Mouse (Mus musculus) heart, embryonic 15.5 days (tissue): ENCODE results near the gene Kif4. TPM values are rescaled to one million over a fixed set of nuclear protein-coding genes. Genes with fewer than 3 reads are reported as not detected.

ENCODE experiments used
- ATAC-seq: fragments of 200-750 bp; cut with Nextera tagmentation; replicated peaks from 2 replicates; pipeline ENCODE4 v1.8.0; 2017; ENCODE audit warnings: low read depth, moderate TSS enrichment; ENCODE audit not compliant: insufficient number of reproducible peaks, insufficient read depth, low FRiP score
- H3K27ac ChIP-seq: fragments of 300-500 bp; sonication (generic); 2 replicates; pipeline ENCODE4 v1.5.1; 2015; ENCODE audit warnings: mild to moderate bottlenecking, inconsistent platforms
- H3K27me3 ChIP-seq: fragments of 300-500 bp; sonication (generic); 2 replicates; pipeline ENCODE4 v1.6.1; 2015; ENCODE audit warnings: inconsistent platforms
- H3K36me3 ChIP-seq: fragments of 300-500 bp; sonication (generic); 2 replicates; pipeline ENCODE4 v1.6.1; 2015; ENCODE audit warnings: mild to moderate bottlenecking, inconsistent platforms
- H3K4me1 ChIP-seq: fragments of 300-500 bp; sonication (generic); replicated peaks from 2 replicates; pipeline ENCODE4 v1.6.1; 2015; ENCODE audit warnings: inconsistent platforms
- H3K4me2 ChIP-seq: fragments of 300-500 bp; sonication (generic); 2 replicates; pipeline ENCODE4 v1.6.1; 2015; ENCODE audit warnings: inconsistent platforms, mild to moderate bottlenecking, moderate library complexity
- H3K4me3 ChIP-seq: fragments of 300-500 bp; sonication (generic); 2 replicates; pipeline ENCODE4 v1.5.1; 2015; ENCODE audit warnings: mild to moderate bottlenecking, inconsistent platforms
- H3K9ac ChIP-seq: fragments of 300-500 bp; sonication (generic); 2 replicates; pipeline ENCODE4 v1.6.1; 2015; ENCODE audit warnings: mild to moderate bottlenecking, inconsistent platforms
- H3K9me3 ChIP-seq: fragments of 300-500 bp; sonication (generic); replicated peaks from 2 replicates; pipeline ENCODE4 v1.6.1; 2016; ENCODE audit warnings: inconsistent platforms
- WGBS: fragments of 180-500 bp; shearing (Covaris S2); methylation state at CpG from one replicate; pipeline ENCODE4 v1.1.7; 2015; ENCODE audit warnings: mixed read lengths; 5-methylcytosine and 5-hydroxymethylcytosine counted together
- polyA plus RNA-seq: library from polyadenylated mRNA; unstranded; fragments of >200 nt; fragmentation: Nextera tagmentation; extraction: Ambion mirVana; gene quantifications from 2 replicates; pipeline ENCODE4 v1.2.1, GENCODE M21; 2015

Gene Kif4
- polyA plus RNA-seq, 1 experiment from 2014 or later, result 18.9 TPM

DNA sequence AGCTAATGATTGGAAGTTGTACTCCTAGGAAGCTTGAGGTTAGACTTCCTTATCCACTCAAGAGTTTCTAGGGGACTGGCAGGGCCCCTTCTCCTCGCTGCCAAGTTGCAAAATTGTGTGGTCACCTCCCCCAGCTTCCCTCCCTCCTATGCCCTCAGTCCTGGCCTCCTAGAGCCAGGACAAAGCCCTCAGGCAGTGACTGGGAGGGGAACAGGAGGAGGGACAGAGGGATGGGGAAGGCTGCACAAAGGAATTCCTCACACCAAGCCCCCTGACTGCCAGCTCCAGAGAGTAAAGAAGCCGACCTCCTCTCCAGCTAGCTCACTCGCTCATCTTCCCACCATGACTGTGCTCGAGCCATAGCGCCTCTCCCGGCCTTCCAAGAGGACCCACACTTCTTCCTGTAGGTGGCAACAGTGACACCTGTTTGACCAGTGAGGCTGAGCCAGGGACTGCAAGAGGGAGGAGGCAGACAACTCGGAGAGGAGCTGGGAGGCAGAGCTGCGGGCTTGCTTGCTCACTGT lies 104.2 kb downstream of the Kif4 start, which contains the start of gene Gdpd2:
Gdpd2 (plus strand) TSS at position 209 of the 524 bp plus-strand sequence.
- H3K9ac ChIP-seq, result no peak within 1 kb of the TSS; the same call in 1 of the 2 replicates

GRCm38 (mm10) chrX:100730266-100730665 lies 104.7 kb downstream of the Kif4 start:
- no peak for ATAC-seq
- H3K9me3 ChIP-seq, result no peaks in the 10 kb centered on the region
- H3K36me3 ChIP-seq, result no peaks in the 10 kb centered on the region; the same call in 1 of the 2 replicates
- 31% methylated on average over 8 of the region's 8 CpGs for WGBS
- H3K9ac ChIP-seq, result no peak overlapping the region; the same call in 1 of the 2 replicates
- peaks cover 14% of the 10 kb centered on the region for H3K4me1 ChIP-seq
- H3K27ac ChIP-seq, result no peak overlapping the region
- peak overlapping the region; percentile 53 for H3K4me2 ChIP-seq
- H3K27me3 ChIP-seq, result peaks cover 9% of the 10 kb centered on the region; the same call in 1 of the 2 replicates
- peak overlapping the region; percentile 19; the same call in 1 of the 2 replicates for H3K4me3 ChIP-seq

More for the DNA sequence above, 104.2 kb downstream of the Kif4 start, which contains the start of gene Gdpd2:
- Histone ChIP-seq H3K4me3 (peak within 1 kb of the TSS; percentile 19; the same call in 1 of the 2 replicates), H3K27me3 (peaks cover 9% of the 10 kb centered on the region; the same call in 1 of the 2 replicates), H3K4me2 (peak within 1 kb of the TSS; percentile 53), H3K27ac (no peak within 1 kb of the TSS), H3K36me3 (no peaks in the 10 kb centered on the region; the same call in 1 of the 2 replicates), H3K4me1 (peaks cover 14% of the 10 kb centered on the region), H3K9me3 (no peaks in the 10 kb centered on the region)
- WGBS, result 23% methylated on average over 8 of the region's 8 CpGs
- 0 out of 2 replicates have a peak, but pooled peaks have one; percentile 47 for ATAC-seq

DNA sequence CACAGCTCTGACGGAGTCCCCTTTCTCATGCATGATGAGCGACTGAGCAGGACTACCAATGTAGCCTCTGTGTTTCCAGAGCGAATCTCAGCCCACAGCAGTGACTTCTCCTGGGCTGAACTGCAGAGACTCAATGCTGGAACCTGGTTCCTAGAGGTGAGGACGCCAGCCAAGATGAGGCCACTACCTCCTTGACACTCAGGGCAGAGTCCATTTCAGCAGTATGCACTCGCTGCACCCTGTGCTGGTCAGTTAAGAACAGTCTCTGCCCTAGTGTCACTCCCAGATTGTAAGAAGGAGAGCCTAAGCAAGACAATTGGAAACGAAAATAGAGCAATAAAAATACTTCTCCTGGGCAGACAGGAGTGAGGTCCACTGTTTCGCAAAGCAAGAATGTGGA lies 108.8 kb downstream of the Kif4 start:
- H3K4me2 ChIP-seq, result no peak overlapping the region
- H3K9me3 ChIP-seq, result no peaks in the 10 kb centered on the region
- H3K4me1 ChIP-seq, result peaks cover 10% of the 10 kb centered on the region
- H3K36me3 ChIP-seq, result no peaks in the 10 kb centered on the region
- peaks cover 21% of the 10 kb centered on the region; the same call in 1 of the 2 replicates for H3K27me3 ChIP-seq
- no peak overlapping the region for H3K4me3 ChIP-seq
- H3K27ac ChIP-seq, result no peak overlapping the region
- WGBS, result 64% methylated on average over 7 of the region's 7 CpGs
- H3K9ac ChIP-seq, result no peak overlapping the region
- no peak for ATAC-seq

DNA sequence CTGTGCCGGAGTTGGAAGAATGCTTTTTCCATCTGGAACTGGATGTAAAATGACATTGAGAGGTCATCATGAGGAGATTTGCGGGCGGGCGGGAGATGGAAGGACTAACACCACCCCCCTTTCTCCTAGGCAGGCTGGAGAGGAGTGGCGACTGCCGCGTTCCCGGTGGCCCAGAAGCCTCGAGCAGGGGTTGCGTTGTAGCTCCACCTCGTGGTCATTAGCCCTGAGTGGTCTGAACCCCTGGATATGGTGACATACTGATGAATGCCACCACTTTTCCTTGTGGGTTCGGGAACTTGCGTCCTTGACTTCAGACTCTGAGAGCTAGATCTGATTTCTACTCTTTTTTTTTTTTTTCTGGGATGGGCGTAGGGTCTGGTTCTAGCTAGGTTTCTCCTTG lies 113.4 kb downstream of the Kif4 start:
- Histone ChIP-seq H3K36me3 (no peaks in the 10 kb centered on the region), H3K27me3 (peaks cover 12% of the 10 kb centered on the region; the same call in 1 of the 2 replicates), H3K4me1 (no peaks in the 10 kb centered on the region), H3K9me3 (no peaks in the 10 kb centered on the region), H3K27ac (no peak overlapping the region), H3K9ac (no peak overlapping the region), H3K4me3 (peak overlapping the region; percentile 40), H3K4me2 (peak overlapping the region; percentile 63)
- no peak; the same call in 1 of the 2 replicates for ATAC-seq
- WGBS, result 17% methylated on average over 14 of the region's 14 CpGs

- peak overlapping the region; percentile 39; the same call in 1 of the 2 replicates for H3K27ac ChIP-seq
- no peaks in the 10 kb centered on the region for H3K36me3 ChIP-seq
- H3K4me2 ChIP-seq, result peak overlapping the region; percentile 63
- H3K4me3 ChIP-seq, result peak overlapping the region; percentile 40
- no peak overlapping the region for H3K9ac ChIP-seq
- peaks cover 12% of the 10 kb centered on the region; the same call in 1 of the 2 replicates for H3K27me3 ChIP-seq
- WGBS, result 10% methylated on average over 8 of the region's 10 CpGs
- no peaks in the 10 kb centered on the region for H3K9me3 ChIP-seq
- ATAC-seq, result peak; percentile 50; the same call in 1 of the 2 replicates
- H3K4me1 ChIP-seq, result no peaks in the 10 kb centered on the region
Measured at GRCm38 (mm10) chrX:100739443-100739842, 113.9 kb downstream of the Kif4 start.

DNA sequence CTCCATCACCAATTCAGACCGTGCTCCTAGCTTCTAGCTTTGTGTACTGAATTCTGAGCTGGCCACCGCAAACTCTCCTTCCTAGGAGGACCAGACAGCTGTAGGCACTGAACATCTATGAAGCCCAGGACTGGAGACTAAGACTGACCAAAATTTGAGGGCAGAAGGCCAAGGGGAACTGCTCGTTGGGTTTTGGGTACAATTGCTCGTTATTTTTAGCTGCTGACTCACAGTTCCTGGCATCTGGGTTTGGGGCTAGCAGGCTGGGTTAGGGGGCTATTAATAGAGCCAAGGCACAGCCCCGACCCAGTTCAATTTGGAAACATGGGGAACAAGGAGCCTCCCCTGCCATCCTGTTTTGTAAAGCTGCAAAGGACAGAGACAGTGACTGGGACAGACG lies 115.2 kb downstream of the Kif4 start:
- H3K4me1 ChIP-seq, result no peaks in the 10 kb centered on the region
- no peak for ATAC-seq
- WGBS, result 35% methylated on average over 6 of the region's 6 CpGs
- no peaks in the 10 kb centered on the region for H3K36me3 ChIP-seq
- peak overlapping the region; percentile 36 for H3K4me3 ChIP-seq
- H3K9me3 ChIP-seq, result no peaks in the 10 kb centered on the region
- H3K27ac ChIP-seq, result peak overlapping the region; percentile 88
- peak overlapping the region; percentile 50 for H3K4me2 ChIP-seq
- H3K9ac ChIP-seq, result no peak overlapping the region
- H3K27me3 ChIP-seq, result peaks cover 12% of the 10 kb centered on the region; the same call in 1 of the 2 replicates

DNA sequence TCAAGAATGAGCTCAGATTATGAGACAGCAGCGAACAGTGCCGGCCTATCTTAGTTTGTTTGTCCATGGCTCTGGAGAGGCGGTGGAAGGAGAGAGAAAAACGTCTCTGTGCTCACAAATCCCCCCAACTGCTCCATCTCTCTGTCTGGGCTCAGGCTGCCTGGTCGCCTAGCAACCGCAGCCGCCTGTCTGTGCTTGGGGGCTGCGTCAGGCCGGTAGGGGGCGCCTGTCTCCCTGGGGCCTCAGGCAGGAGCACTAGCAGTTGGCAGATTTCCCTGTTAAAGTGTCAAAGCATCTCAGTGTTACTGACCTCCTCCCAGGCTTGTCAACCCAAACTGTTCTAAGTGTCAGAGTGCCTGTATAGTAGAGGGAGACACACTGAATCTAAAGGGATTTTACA lies 116.4 kb downstream of the Kif4 start:
- peak; percentile 53; the same call in 1 of the 2 replicates for ATAC-seq

GRCm38 (mm10) chrX:100765855-100766254 lies 140.3 kb downstream of the Kif4 start:
- Histone ChIP-seq H3K36me3 (no peaks in the 10 kb centered on the region), H3K4me3 (no peak overlapping the region), H3K27ac (no peak overlapping the region), H3K9me3 (no peaks in the 10 kb centered on the region), H3K27me3 (peaks cover 8% of the 10 kb centered on the region), H3K9ac (no peak overlapping the region), H3K4me1 (peaks cover 7% of the 10 kb centered on the region), H3K4me2 (no peak overlapping the region)
- no peak for ATAC-seq
- 80% methylated on average over 6 of the region's 6 CpGs for WGBS

More for the DNA sequence above, 116.4 kb downstream of the Kif4 start:
- H3K36me3 ChIP-seq, result no peaks in the 10 kb centered on the region
- peak overlapping the region; percentile 50 for H3K4me2 ChIP-seq
- WGBS, result 16% methylated on average over 10 of the region's 10 CpGs
- H3K27ac ChIP-seq, result peak overlapping the region; percentile 88; the same call in 1 of the 2 replicates
- no peak overlapping the region for H3K9ac ChIP-seq
- 0 out of 2 replicates have a peak, but pooled peaks cover 4% of the 10 kb centered on the region for H3K27me3 ChIP-seq
- H3K4me1 ChIP-seq, result no peaks in the 10 kb centered on the region
- H3K9me3 ChIP-seq, result no peaks in the 10 kb centered on the region
- peak overlapping the region; percentile 36; the same call in 1 of the 2 replicates for H3K4me3 ChIP-seq

- H3K9ac ChIP-seq, result no peak within 1 kb of the TSS
- peak within 1 kb of the TSS; percentile 46 for H3K4me3 ChIP-seq
- H3K27me3 ChIP-seq, result peaks cover 8% of the 10 kb centered on the region
- no peak within 1 kb of the TSS for H3K27ac ChIP-seq
- no peaks in the 10 kb centered on the region for H3K36me3 ChIP-seq
- H3K4me1 ChIP-seq, result peaks cover 7% of the 10 kb centered on the region
- H3K9me3 ChIP-seq, result no peaks in the 10 kb centered on the region
- H3K4me2 ChIP-seq, result peak within 1 kb of the TSS; percentile 72
- 17% methylated on average over 26 of the region's 26 CpGs for WGBS
- ATAC-seq, result no peak
Measured at GRCm38 (mm10) chrX:100767181-100767884, 141.8 kb downstream of the Kif4 start, which contains the start of gene Dlg3. Gene Dlg3 (plus strand): TSS chrX:100767722.

GRCm38 (mm10) chrX:100767885-100768626 lies 142.5 kb downstream of the Kif4 start:
- 37% methylated on average over 28 of the region's 36 CpGs for WGBS
- Histone ChIP-seq H3K36me3 (no peaks in the 10 kb centered on the region), H3K27me3 (peaks cover 8% of the 10 kb centered on the region), H3K4me2 (peak overlapping the region; percentile 72), H3K27ac (no peak overlapping the region), H3K9me3 (no peaks in the 10 kb centered on the region), H3K4me1 (peaks cover 7% of the 10 kb centered on the region), H3K4me3 (peak overlapping the region; percentile 46), H3K9ac (no peak overlapping the region)
- ATAC-seq, result no peak

- H3K9ac ChIP-seq, result no peak overlapping the region
- ATAC-seq, result no peak
- peaks cover 7% of the 10 kb centered on the region for H3K4me1 ChIP-seq
- H3K27me3 ChIP-seq, result peaks cover 8% of the 10 kb centered on the region
- no peak overlapping the region for H3K4me2 ChIP-seq
- H3K36me3 ChIP-seq, result no peaks in the 10 kb centered on the region
- no peaks in the 10 kb centered on the region for H3K9me3 ChIP-seq
- H3K27ac ChIP-seq, result no peak overlapping the region
- 74% methylated on average over 5 of the region's 5 CpGs for WGBS
- no peak overlapping the region for H3K4me3 ChIP-seq
Measured at GRCm38 (mm10) chrX:100769281-100769680, 143.7 kb downstream of the Kif4 start.
